Mouse (Mus musculus) ES-Bruce4 (cell line): ENCODE data around the gene Exd2.

Experiments
- CTCF ChIP-seq: IDR thresholded peaks from one replicate; pipeline ENCODE4 v1.8.1; 2011; ENCODE audit warnings: low read depth, low read length
- EP300 ChIP-seq: IDR thresholded peaks from 2 replicates; pipeline ENCODE4 v1.6.1; 2011; ENCODE audit warnings: low read depth, low read length; ENCODE audit not compliant: insufficient read depth
- POLR2A ChIP-seq: IDR thresholded peaks from one replicate; pipeline ENCODE4 v1.8.1; 2011; ENCODE audit warnings: low read length; ENCODE audit not compliant: insufficient read depth

DNA sequence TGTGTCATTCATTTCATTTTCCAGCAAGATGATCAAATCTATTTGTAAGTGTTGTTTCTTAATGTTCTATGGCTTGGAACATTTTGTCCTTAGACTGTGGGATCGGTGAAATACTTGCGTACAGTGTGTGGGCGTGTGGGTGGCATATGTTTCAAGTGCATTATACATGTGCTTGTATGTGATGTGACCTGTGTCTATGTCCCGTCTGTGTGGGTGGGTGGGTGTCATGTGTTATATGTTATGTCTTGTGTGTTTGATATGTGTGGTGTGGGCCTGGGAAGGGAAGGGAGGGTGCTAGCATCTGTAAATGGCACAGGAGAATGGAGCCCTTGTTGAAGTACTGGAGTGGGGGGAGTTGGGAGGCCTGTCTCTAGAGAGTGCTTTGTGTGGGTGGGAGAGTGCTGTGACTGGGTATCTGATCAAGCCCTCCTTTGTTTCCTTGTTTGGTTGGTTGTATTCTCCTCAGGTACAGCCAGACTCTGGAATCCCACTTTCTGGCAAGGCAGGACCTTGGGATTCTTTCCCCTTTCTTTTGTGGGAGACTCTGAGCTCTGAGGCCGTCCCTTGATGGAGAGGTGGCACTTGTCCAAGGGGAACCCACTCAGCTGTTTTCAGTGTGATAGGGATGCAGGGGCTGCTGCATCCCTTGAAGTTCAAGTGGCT is 65.0 kb downstream of the Exd2 start:
- no peak for TF ChIP-seq CTCF
- TF ChIP-seq POLR2A, result no peak
- TF ChIP-seq EP300, result no peak
